Mouse (Mus musculus) small intestine, adult 2 months (tissue): ENCODE measurements around the gene Hist1h1d.
"Not testable (repeated sequence)": the region's sequence is repeated elsewhere in the genome, so short reads cannot be mapped to it uniquely, and the experiment has no call there.

Source experiments
- CTCF ChIP-seq: fragments of 200-500 bp; IDR thresholded peaks from 2 replicates; pipeline ENCODE4 v1.5.1; 2012; ENCODE audit warnings: low read depth, mild to moderate bottlenecking, control low read depth, inconsistent platforms, low read length, moderate library complexity, mixed read lengths; ENCODE audit not compliant: insufficient replicate concordance, insufficient read length; ENCODE audit errors: extremely low read depth
- POLR2A ChIP-seq: fragments of 200-500 bp; IDR thresholded peaks from 2 replicates; pipeline ENCODE4 v1.6.1; 2012; ENCODE audit warnings: low read depth, mild to moderate bottlenecking, control low read depth, inconsistent platforms, low read length, moderate library complexity

GRCm38 (mm10) chr13:23561531-23561882, 8.4 kb downstream of the Hist1h1d start:
- TF ChIP-seq POLR2A, CTCF: not testable (repeated sequence)
